Mouse (Mus musculus) adrenal gland, adult 18-20 months (tissue): ENCODE measurements around the gene Gja8. TPM values are rescaled to one million over a fixed set of nuclear protein-coding genes. Genes with fewer than 3 reads are reported as not detected.

Experiments
- DNase-seq, 2 experiments: peaks; one replicate each; pipeline ENCODE4 v3.0.0; 2021 to 2022; ENCODE audit warnings: low spot score in 2 of 2
- total RNA-seq, 2 experiments: library from RNA; stranded (reverse); gene quantifications; 1 replicate in 1 of 2; 2 replicates in 1 of 2; pipeline ENCODE4 v1.2.3; 2021

Gene Gja8
- total RNA-seq, 2 experiments from 2014 or later: not detected

DNA sequence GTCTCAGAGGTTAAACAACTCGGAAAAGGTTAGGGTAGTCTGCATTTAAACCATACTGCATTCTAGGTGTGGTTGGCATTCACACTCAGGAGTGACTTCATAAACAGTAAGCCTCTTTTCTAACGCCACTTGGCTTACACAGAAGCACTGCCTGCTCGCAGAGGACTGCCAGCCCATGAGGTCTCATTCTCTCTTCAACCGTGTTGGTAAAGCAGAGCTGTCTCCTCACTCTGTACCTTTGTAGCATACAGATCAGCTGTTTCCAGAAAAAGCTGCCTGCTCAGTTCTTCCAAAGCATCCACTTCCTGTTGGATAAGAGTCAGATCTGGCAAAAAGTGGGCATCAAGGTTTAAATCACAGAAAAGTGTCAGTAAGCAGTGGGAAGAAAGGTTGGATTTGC is 45.4 kb downstream of the Gja8 start:
- DNase-seq: no peak

DNA sequence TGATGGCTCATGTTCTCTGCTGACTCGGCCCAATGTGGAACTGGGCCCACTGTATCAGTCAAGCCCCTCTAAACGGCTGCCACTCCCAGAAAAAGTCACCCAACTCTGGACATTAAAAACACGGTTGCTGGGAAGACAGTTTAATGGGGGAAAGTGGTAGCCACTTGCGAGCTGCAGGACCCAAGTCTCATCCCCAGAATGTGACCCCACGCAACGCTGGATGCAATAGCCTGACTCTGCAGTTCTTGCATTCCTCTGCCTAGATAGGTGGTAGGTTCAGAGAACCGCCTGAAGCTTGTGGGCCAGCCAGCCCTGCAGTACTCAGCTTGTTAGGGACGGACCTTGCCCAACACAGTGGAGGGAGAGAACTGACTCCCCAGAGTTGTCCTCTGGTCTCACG is 46.3 kb downstream of the Gja8 start:
- DNase-seq: no peak

DNA sequence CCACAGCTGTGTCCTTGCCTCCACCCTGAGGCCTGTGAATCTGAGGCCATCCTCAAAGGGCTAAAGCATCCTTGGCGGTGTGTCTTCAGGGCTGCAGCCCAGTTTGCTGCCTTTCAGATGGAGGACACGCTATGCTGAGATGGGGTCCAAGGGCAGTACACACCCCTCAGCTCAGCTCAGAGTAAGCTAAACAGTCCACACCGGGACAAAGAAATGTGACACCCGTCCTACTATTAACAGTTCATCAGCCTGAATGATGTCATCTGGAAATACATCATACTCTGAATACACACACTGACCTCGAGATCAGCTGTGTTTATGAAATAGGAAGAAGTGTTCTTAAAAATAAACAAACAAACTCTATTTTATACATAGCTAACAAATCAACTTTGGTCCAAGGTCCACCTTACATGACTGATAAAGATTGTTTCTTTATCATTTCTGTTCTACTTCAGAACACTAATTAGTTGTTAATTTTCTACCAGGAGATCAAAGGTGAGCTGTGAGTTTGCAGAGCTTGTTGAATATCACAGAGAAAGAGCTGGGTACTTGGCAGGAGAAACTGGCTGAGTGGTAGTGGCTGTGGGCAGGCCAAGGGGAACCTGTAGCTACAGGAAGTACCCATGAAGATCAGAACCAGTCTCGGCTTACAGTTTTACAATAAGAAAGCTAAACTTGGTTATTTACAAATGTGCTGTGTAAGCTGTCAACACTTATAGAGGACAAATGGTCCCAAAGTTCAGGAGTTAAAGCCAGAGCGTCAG is 50.8 kb downstream of the Gja8 start:
- DNase-seq: no peak

DNA sequence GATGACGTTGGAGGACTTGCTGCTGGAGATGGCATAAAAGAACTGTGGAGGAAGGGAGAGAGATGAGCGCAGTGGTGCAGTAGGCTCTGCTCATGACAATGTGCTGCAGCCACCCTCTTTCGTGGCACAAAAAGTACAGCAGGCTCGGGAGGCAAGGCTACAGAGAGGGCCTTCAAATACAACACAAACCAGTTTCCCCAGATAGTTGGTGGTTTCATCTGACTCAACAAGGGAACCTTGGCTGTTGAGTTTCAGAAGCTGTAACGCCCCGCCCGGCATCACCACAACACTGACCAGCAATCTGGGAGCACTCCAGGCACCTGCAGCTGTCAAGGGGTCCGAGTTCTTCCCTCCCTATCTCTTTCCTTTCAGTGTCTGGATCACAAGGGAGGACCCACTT is 53.3 kb downstream of the Gja8 start:
- DNase-seq: no peak

DNA sequence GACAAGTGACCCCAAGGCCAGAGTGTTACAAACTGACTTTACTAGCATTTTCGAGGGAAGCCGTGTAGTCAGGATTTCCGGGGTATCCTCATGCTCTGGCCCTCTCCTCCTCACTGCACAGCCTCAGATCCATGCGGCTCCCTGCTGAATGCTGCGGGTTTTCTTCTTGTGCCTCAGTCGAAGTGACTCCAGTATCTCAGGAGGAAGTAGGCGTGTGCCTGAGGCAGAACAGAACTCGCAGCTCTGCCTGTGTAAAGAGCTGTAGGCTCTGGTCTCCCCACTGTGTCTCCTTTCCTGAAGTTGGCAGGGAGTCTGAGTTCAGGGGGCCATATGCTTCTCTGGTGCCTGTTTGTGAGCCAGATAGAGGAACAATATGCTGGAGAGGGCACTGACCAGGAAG is 54.8 kb downstream of the Gja8 start:
- no peak for DNase-seq

DNA sequence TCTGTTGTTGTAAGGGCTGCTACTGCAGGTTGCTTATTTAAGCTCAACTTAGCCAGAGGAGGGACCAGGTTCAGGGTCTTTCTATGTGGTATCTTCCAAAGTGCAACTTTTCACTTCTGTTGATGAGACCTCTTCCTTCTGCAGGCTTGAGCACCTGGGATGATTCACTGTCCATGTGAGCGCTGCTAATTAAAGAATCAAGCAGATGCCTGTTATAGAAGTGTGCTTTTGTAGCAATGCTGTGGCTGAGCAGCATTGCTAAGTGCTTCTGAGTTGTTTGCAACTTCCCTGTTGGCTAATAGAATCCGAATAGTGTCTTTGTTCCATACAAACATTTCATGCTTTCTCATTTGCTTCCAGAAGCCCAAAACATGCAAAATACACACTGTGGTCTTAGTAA is 55.5 kb downstream of the Gja8 start:
- no peak for DNase-seq

DNA sequence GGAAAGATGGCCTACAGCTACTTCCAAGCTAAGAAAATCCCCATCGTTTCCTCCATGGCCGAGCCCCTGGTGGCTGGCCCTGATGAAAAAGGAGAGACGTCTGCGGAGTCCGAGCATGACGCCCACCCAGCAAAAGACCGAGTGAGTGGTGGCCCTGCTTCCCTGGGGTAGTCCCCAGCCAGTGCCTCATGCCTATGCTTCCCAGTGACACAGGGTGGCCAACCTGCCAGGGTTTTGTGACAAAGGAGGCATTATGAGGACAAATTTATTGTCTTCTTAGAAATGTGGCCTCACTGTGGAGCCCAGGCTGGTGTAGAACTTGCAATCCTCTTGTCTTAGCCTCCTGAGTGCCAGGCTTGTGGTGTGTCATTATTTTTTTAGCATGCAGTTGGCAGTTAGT is 56.7 kb downstream of the Gja8 start:
- peak in 1 of 2 experiments; percentile 12 for DNase-seq

DNA sequence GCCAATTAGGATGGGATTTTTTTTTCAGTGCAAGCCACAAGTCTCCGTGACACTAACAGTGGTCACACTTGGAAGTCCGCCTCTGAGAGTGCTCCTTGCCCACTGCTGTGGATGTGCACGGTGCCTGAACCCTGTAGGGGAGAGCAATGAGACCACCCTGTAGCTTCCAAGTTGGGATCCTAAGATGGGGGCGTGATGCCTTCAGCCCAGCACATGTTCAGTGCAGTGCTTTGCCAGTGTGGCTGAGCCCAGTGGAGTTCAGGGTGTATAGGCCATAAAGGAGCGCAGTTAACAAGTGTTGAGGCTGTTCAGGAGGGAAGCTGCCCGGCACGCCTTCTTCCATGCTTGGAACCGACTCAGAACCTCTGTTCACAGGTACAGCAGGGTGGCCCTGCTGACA is 57.3 kb downstream of the Gja8 start:
- peak in 1 of 2 experiments; percentile 13 for DNase-seq

DNA sequence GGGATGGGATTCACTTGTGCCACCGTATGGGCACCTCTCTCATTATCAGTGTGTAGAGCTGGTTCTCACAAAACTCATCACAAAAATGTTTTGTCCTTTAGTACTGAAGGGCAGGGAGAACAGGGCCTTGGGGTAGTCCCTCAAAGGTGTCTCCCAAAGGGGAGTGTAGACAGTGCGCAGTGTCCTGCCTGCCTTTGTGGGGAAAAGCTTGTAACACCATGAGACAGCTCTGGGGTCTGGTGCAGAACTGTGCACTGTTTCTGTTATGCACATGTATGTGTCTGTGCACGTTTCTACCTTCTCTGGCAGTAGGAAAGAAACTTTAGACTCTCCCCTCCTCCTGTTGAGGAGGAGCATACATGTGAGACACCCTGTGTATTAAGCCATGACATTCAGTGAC is 58.0 kb downstream of the Gja8 start:
- no peak for DNase-seq

Other genes with a start within 250 kb of the Gja8 start
- 10 to 100 TPM; 19.7 to 20.1 TPM for gene Pias3, start 229.6 kb downstream of the Gja8 start, total RNA-seq
- 1 to 10 TPM; 1.5 TPM for gene Nudt17, start 217.5 kb downstream of the Gja8 start, total RNA-seq
- gene Polr3c, start 198.4 kb downstream of the Gja8 start, total RNA-seq: 10 to 100 TPM; 25.2 to 25.5 TPM
- 10 to 100 TPM; 37.5 to 39.0 TPM for gene Rnf115, start 198.4 kb downstream of the Gja8 start, total RNA-seq
- under 1 TPM in 1 of 2 experiments, not detected in 1; 0.99 TPM for gene Pdzk1, start 96.7 kb downstream of the Gja8 start, total RNA-seq
- gene Cd160, start 96.7 kb downstream of the Gja8 start, total RNA-seq: under 1 TPM; 0.36 to 0.54 TPM
- gene Gja5, start 21.3 kb downstream of the Gja8 start, total RNA-seq: 1 to 10 TPM; 1.3 to 2.3 TPM
- gene Gpr89, start 20.7 kb downstream of the Gja8 start, total RNA-seq: 10 to 100 TPM; 25.9 to 35.0 TPM
- 10 to 100 TPM; 37.6 to 46.8 TPM for gene Acp6, start 232.8 kb upstream of the Gja8 start, total RNA-seq